In the genomic region with DNA sequence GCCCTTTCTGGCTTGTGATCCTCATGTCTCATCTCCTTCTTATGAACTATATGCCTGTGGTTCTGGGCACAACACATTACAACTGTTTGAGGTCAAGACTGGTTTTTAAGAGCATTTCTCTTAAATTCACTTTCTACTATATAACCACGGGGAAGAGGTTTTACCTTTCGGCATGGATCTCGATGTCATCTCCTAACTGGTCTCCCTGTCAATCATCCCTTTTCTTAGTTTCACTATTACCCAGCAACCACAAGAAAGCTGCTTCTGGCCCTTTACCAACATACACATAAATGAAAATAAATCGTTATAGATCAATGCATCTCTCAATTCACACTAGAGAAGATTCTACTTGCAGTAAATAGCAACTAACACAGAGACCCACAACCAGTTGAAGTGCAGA, we compare ENCODE assay signal across 7 mouse cellular contexts. TPM values are rescaled to one million over a fixed set of nuclear protein-coding genes. Genes with fewer than 3 reads are reported as not detected.
A peak's percentile ranks its signal among the peaks of the same experiment; 100 is the strongest.
DNase-seq lines count a peak whose midpoint lies in the region; ATAC-seq lines count a peak whose summit lies in the region.
"Had no signal": no experiment of that assay in that cellular context is flagged by ENCODE, and none has a peak within 500 bp of the region (broad histone marks: within the 10 kb centered on the region; RNA-seq: fewer than 3 reads in every experiment).

No protein-coding gene starts in this region.

- DNase-seq in A20 (ENCODE audit: low read depth, low spot score), result peak; percentile 48
- peak; percentile 8 for DNase-seq in CD4-positive, CD25-positive, alpha-beta regulatory T cell, adult 2 months (ENCODE audit: low read depth, low spot score)
- DNase-seq in T-cell, adult 2 months (ENCODE audit: low spot score), result no peak
- no peak for DNase-seq in embryo, embryonic 10 days (ENCODE audit: low spot score)
- no peak for DNase-seq in kidney, postnatal 25 days
- DNase-seq: gastrocnemius, postnatal 25 days had no signal

- peak; percentile 31 for ATAC-seq in activated CD4-positive, CD25-positive, alpha-beta regulatory T cell, adult 4 months

RNA-seq across cellular contexts. Expression of gene Med28, which starts 15.1 kb away (rescaled TPM):
- polyA plus RNA-seq in activated CD4-positive, CD25-positive, alpha-beta regulatory T cell, adult 4 months (2017; shearing (Covaris generic)), result 100 to 1,000 TPM; 217 to 220 TPM

RNA-seq across cellular contexts. Expression of gene Lap3, which starts 42.0 kb away (rescaled TPM):
- polyA plus RNA-seq in activated CD4-positive, CD25-positive, alpha-beta regulatory T cell, adult 4 months (2017; shearing (Covaris generic)), result 10 to 100 TPM; 23.0 to 29.5 TPM

Comparison
In these comparisons a context has a peak if more than half of its experiments do, and no peak if none do; other contexts are left out.
1. DNase-seq: peak in A20 (single experiment) and CD4-positive, CD25-positive, alpha-beta regulatory T cell, adult 2 months (single experiment); none in T-cell, adult 2 months (single experiment), embryo, embryonic 10 days (single experiment) and kidney, postnatal 25 days (0 of 2).